Mouse (Mus musculus): ENCODE results near the gene Tcp11x2. TPM values are rescaled to one million over a fixed set of nuclear protein-coding genes. Genes with fewer than 3 reads are reported as not detected.

The Tcp11x2 gene
- total RNA-seq (2021), result not detected
- long read RNA-seq, experiment 1, result 0 reads
- long read RNA-seq, experiment 2, result 0 reads

- DNase-seq, result no peak
Measured at GRCm38 (mm10) chrX:135693633-135694032, at the start of gene Tcp11x2. TSS of gene Tcp11x2 (minus strand) at chrX:135693790.

DNA sequence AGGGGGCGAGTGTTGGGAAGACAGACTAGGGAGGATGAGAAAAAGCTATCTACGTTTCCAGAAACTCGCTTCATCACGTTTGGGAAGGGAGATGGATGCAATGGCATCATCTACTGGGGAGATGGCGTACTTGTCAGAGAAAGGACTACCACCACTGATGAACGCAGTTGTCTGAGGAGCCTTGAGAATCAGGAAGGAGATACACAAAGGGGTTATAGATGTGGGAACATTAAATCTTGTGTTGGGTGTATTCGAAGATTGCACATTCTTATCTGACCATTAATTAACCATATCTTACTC, 49.4 kb upstream of the Tcp11x2 start:
- DNase-seq, result no peak

DNA sequence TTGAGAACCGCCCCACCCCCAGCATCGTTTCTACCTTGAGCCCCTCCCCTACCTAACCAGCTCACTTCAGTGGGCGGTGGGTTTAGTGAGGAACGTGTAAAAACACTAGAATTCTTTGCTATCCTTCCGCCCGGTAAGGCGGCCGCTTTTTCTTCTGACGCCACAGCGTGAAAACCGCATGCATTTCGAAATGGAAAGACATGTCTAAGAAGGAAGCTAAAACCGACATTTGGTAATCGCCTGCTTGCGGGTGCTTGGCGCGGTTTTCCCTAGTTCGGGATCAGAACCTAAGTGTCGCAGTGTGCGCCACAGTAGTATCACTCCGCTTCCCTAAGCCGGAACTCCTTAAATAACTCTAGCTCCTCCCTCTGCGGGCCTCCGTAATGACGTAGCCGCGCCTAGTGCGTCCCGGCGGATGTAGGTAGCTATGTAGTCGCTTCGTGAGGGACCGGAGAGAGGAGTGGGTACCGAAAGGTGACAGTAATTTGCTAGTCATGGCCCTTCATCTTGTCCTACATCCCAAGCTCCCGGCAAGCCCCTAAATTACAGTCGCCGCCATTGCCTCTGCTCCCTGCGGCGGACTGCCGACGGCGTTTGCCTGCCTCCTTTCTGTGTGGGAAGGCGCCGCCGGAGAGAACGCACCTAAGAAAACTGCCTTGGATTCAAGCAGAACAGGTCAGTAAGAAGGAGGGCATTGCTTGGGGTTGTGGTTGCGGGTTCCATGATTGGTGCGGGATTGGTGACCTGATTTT, 48.9 kb upstream of the Tcp11x2 start, which contains the start of the genes Armcx5 and Gprasp1:
Gene Armcx5, plus strand, starts transcription at position 430 of the 752 bp plus-strand sequence.
Gene Gprasp1, plus strand, starts transcription at position 430 of the 752 bp plus-strand sequence.
- DNase-seq, result peak; percentile 81

DNA sequence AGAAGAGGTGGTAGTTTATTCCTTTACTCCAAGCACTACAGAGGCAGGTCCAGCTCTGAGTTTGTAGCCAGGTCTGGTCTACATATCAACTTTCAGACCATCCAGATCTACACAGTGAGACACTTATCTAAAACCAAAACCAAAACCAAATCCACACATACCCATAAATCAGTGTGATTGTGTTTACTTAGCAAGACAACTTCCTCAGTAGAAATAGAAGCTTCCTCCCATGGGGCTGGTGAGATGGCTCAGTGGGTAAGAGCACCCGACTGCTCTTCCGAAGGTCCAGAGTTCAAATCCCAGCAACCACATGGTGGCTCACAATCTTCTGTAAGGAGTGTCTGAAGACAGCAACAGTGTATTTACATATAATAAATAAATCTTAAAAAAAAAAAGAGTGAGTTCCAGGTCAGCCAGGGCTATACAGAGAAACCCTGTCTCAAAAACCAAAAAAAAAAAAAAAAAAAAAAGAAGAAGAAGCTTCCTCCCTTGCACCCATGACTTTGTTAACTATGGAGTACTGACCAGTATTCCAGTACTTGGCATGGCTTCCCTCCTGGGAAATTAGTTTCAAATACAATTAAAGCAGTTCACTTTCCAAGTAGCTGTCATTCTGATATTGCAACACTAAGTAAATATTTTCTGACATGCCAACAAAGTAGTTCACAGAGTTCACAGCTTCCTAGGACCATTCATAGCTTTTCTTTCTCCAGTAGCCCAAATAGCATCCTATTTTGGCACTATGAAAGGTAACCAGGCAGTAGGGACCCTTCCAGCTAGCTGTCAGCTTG, 45.3 kb upstream of the Tcp11x2 start:
- no peak for DNase-seq

GRCm38 (mm10) chrX:135725161-135725560, 31.6 kb upstream of the Tcp11x2 start, which contains the start of gene Tmsb15a:
TSS of gene Tmsb15a (minus strand) at chrX:135725261.
- DNase-seq, result no peak

DNA sequence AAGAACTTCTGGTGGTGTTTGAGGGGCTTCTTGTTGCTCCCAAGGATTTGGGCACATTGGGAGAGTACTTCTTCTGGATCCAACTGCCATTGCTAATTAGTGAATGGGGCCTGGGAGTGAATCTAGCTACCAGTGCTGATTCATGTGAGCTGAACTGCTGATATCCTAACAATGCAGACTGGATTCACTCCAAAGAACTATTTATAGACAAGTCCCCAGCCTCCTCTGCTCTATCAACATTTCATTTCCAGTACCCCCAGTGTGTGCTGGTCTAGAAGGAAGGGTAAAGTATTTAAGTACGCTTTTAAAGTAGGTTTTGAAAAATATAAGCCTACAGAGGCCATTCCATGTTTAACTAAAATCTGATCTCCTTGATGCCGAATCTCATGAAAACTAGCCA, 19.3 kb upstream of the Tcp11x2 start:
- no peak for DNase-seq

GRCm38 (mm10) chrX:135704349-135704748, 10.8 kb upstream of the Tcp11x2 start:
- no peak for DNase-seq

DNA sequence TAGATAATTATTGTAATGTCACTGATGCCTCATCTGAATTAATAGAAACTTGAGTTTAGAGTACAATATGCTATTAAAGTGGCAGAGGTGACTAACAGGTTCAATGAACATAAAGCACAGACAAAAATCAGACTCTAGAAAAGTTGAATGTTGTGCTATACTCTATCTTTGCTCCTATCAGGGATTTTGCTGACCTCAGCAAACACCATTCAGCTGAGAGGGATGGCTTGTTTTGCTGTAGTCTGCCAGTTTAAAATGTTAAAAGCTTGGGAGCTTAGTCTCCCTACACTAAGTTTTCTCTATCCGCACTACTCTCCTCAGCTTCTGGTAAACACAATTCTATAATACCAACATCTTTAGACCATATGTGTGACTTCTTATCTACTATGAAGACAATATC, 9.5 kb upstream of the Tcp11x2 start:
- DNase-seq, result no peak

DNA sequence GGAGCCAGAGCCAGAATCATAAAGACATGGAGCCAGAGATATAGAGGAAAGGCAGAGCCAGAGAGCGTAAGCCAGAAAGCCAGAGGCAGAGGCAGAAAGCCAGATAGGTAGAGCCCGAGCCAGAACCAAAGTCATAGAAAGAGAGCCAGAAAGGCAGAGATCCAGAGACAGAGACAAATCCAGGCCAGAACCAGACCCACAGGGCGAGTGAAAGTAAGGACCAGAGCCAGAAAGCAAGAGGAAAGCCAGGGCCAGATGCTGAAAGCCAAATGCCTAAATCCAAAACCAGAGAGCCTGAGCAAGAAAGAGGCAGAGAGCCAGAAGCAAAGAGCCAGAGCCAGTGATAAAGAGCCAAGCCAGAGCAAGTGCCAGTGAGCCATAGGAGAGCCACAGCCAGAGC, 5.8 kb downstream of the Tcp11x2 start:
- no peak for DNase-seq

DNA sequence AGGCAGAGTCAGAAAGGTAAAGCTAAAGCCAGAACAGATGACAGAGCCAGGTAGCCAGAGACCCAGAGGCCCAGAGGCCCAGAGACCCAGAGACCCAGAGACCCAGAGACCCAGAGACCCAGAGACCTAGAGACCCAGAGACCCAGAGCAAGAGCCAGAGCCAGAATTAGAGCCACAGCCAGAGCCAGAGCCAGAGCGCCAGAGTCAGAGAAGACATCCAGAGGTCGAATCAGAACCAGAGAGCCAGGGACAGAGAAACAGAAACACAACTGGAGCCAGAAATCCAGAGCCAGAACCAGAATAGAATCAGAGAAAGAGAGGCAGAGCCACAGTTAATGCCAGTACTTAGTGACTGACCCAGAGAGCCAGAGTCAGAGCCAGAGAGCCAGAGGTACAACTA, 11.7 kb downstream of the Tcp11x2 start:
- DNase-seq, result no peak

DNA sequence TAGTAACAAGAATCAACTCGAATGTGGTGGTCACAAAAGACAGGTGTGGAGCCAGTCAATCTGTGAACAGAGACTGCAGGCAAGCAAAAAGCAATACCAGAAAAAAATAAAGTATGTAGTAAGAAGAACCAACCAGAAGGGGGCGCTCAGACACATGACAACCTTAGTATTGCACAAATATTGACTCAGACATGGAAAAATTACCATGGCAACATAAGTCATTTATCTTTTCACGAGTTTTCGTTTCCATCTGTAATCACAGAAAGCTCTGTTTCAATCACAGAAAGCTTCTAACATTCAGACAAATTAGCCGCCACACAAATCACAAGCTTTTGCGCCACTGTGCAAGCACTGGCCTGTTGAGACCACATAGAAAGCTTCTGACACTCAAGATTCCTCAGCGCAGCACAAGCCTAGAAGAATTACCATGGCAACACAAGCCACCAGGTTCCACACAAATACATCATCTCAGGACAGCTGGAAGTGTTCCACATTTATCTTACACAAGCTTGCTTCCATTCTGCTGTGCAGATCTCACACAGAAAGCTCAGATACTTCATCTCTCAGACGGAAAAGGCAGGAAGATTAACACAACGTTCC, 41.3 kb downstream of the Tcp11x2 start:
- DNase-seq, result no peak

DNA sequence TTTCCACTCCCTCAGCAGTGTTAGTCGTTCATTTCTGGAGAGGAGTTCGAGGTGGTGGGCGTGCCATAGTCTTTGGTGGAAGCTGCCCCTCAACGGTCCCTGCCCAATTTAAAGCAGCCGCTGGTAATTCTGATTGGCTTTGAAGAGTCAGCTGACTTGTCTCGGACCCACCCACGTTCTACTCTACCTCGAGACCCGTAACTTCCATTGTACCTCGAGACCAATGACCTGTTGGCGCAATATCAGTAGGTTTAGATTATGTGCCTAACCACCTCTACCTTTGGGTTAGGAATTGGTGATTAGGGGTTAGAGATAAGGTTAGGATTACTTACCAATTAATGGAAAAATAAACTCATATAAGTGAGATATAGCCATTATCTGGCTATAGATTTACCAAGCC, 66.0 kb downstream of the Tcp11x2 start, which contains the start of gene Prame:
Gene Prame, minus strand, starts transcription at position 101 of the 400 bp plus-strand sequence.
- no peak for DNase-seq

Other genes with a start within 250 kb of the Tcp11x2 start
- not detected for gene AV320801, start 199.2 kb downstream of the Tcp11x2 start, total RNA-seq (2021)
- gene Nxf7, start 95.0 kb downstream of the Tcp11x2 start, total RNA-seq (2021), result not detected
- not detected for gene Prame, start 66.1 kb downstream of the Tcp11x2 start, total RNA-seq (2021)
- not detected for gene Tmsb15a, start 31.5 kb upstream of the Tcp11x2 start, total RNA-seq (2021)
- 1 to 10 TPM; 2.5 to 3.2 TPM for gene Armcx5, start 48.9 kb upstream of the Tcp11x2 start, total RNA-seq (2021)
- gene Gprasp1, start 48.9 kb upstream of the Tcp11x2 start, total RNA-seq (2021), result 10 to 100 TPM; 15.9 to 16.8 TPM
- gene Bhlhb9, start 103.8 kb upstream of the Tcp11x2 start, total RNA-seq (2021), result 1 to 10 TPM; 3.2 to 4.1 TPM
- 1 to 10 TPM; 1.2 to 1.3 TPM for gene Gprasp2, start 145.2 kb upstream of the Tcp11x2 start, total RNA-seq (2021)